Mouse (Mus musculus) embryonic facial prominence, embryonic 15.5 days (tissue): Measurements from ENCODE around the gene Sertad1. TPM values are rescaled to one million over a fixed set of nuclear protein-coding genes. Genes with fewer than 3 reads are reported as not detected.

Experiments
- ATAC-seq: fragments of 200-750 bp; cut with Nextera tagmentation; 2 replicates; pipeline ENCODE4 v1.8.0; 2017; ENCODE audit warnings: low read depth, moderate TSS enrichment; ENCODE audit not compliant: insufficient number of reproducible peaks, low FRiP score, low TSS enrichment
- H3K27ac ChIP-seq: fragments of 300-500 bp; sonication (generic); replicated peaks from 2 replicates; pipeline ENCODE4 v1.5.1; 2015; ENCODE audit warnings: mild to moderate bottlenecking, inconsistent platforms
- H3K27me3 ChIP-seq: fragments of 300-500 bp; sonication (generic); 2 replicates; pipeline ENCODE4 v1.6.1; 2015; ENCODE audit warnings: inconsistent platforms
- H3K36me3 ChIP-seq: fragments of 300-500 bp; sonication (generic); 2 replicates; pipeline ENCODE4 v1.6.1; 2015; ENCODE audit warnings: mild to moderate bottlenecking, inconsistent platforms
- H3K4me1 ChIP-seq: fragments of 300-500 bp; sonication (generic); 2 replicates; pipeline ENCODE4 v1.6.1; 2015; ENCODE audit warnings: inconsistent platforms
- H3K4me2 ChIP-seq: fragments of 300-500 bp; sonication (generic); replicated peaks from 2 replicates; pipeline ENCODE4 v1.6.1; 2015; ENCODE audit warnings: mild to moderate bottlenecking, inconsistent platforms
- H3K4me3 ChIP-seq: fragments of 300-500 bp; sonication (generic); replicated peaks from 2 replicates; pipeline ENCODE4 v1.5.1; 2015; ENCODE audit warnings: mild to moderate bottlenecking, inconsistent platforms
- H3K9ac ChIP-seq: fragments of 300-500 bp; sonication (generic); 2 replicates; pipeline ENCODE4 v1.6.1; 2015; ENCODE audit warnings: inconsistent platforms
- H3K9me3 ChIP-seq: fragments of 300-500 bp; sonication (generic); replicated peaks from 2 replicates; pipeline ENCODE4 v1.6.1; 2016; ENCODE audit warnings: inconsistent platforms
- WGBS: fragments of 180-500 bp; shearing (Covaris S2); methylation state at CpG from one replicate; pipeline ENCODE4 v1.1.7; 2015; 5-methylcytosine and 5-hydroxymethylcytosine counted together
- polyA plus RNA-seq: library from polyadenylated mRNA; unstranded; fragments of >200 nt; fragmentation: Nextera tagmentation; extraction: Ambion mirVana; gene quantifications from 2 replicates; pipeline ENCODE4 v1.2.1, GENCODE M21; 2015

The Sertad1 gene
- 41.7 and 51.6 TPM in 2 replicates for polyA plus RNA-seq

DNA sequence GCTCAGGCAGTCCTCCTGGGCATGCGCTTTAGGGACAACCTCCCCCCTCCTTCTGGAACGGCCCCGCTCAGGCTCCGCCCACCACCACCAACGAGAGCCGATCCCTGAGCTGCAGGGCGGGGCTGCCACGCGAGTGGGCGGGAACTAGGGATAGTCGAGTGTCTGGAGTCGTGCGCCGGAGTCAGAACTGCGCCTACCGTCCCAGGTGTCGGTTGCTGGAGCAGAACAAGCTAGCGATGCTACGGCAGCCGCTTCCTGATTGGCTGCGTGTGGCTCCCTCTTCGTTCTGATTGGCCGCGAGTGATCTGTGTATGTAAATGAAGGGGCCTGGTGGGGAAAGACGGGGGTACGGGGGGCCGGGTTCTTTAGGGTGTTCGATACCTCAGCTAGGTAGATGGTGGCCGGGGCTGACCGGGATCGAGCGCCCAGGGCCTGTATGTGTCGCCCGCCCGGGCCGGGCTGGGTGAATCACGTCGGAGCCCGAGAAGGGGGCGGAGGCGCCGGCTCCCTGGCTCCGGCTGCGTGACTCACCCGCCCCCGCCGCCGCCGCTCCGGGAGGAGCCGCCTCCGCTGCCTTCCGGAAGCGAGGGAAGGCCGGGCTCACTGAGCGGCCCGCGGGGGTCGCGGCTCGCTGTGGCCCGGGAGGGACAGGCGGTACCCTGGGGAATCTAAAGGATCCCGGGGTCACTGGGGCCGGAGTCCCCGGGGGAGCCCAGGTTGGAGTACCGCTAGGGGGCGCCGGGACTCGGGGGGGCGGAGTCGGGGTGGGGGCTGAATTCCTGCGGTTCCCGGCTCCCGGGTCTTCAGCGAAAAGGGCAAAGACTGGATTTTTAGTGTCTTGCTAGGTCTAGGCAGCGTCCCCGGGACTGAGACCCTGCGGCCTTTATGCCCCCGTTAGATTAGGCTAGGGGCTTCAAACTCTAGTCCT is at the start of gene Sertad1:
TSS of gene Sertad1 (plus strand) at position 141 of the 928 bp plus-strand sequence.
- under 1% methylated on average over 80 of the region's 80 CpGs for WGBS
- H3K27me3 ChIP-seq = no peaks in the 10 kb centered on the region
- ATAC-seq = peak; percentile 95
- peak within 1 kb of the TSS; percentile 80 for H3K4me3 ChIP-seq
- H3K9ac ChIP-seq = peak within 1 kb of the TSS; percentile 85
- H3K4me2 ChIP-seq = peak within 1 kb of the TSS; percentile 78
- H3K9me3 ChIP-seq = no peaks in the 10 kb centered on the region
- H3K36me3 ChIP-seq = peaks cover 10% of the 10 kb centered on the region; the same call in 1 of the 2 replicates
- H3K27ac ChIP-seq = peak within 1 kb of the TSS; percentile 98
- H3K4me1 ChIP-seq = peaks cover 48% of the 10 kb centered on the region

DNA sequence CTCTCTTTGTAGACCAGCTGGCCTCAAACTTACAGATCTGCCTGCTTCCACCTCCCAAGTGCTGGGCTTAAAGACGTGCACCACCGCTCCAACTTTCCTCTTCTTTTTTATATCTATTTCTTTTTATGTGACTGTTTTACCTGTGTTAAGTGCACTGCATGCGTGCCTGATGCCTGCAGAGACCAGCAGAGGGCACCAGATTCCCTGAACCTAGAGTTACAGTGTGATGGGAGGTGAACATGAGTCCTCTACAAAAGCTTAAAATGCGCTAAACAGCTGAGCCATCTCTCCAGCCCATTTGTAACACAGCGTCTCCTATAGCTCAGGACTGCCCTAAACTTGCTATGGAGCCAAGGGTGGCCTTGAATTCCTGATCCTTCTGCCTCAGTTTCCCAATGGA is 49.2 kb upstream of the Sertad1 start:
- peaks cover 13% of the 10 kb centered on the region for H3K27me3 ChIP-seq
- H3K9me3 ChIP-seq = no peaks in the 10 kb centered on the region
- no peak overlapping the region for H3K4me3 ChIP-seq
- WGBS = 55% methylated on average over 5 of the region's 5 CpGs
- H3K36me3 ChIP-seq = no peaks in the 10 kb centered on the region
- no peak for ATAC-seq
- H3K4me2 ChIP-seq = no peak overlapping the region
- H3K4me1 ChIP-seq = no peaks in the 10 kb centered on the region
- H3K27ac ChIP-seq = no peak overlapping the region
- H3K9ac ChIP-seq = no peak overlapping the region

DNA sequence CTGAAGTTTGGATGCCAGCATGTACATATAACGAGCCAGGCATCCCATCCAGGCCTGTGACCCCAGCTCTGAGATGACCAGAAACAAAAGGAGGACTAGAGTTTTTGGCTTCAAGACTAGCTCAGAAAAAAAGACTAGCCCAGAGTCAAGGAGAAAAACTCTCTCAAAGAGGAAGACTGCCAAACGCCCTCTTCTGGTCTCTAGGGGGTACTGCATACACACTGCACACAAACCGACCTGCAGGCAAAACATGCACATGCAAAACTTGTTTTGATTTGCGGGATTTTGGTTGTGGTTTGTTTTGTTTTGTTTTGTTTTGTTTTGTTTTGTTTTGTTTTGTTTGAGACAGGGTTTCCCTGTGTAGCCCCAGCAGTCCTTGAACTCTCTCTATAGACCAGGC is 46.7 kb upstream of the Sertad1 start:
- Histone ChIP-seq H3K4me1 (no peaks in the 10 kb centered on the region), H3K4me3 (no peak overlapping the region), H3K4me2 (no peak overlapping the region), H3K27ac (no peak overlapping the region), H3K36me3 (no peaks in the 10 kb centered on the region), H3K9me3 (no peaks in the 10 kb centered on the region), H3K9ac (no peak overlapping the region), H3K27me3 (0 out of 2 replicates have a peak, but pooled peaks cover 8% of the 10 kb centered on the region)
- ATAC-seq = no peak
- WGBS = 75% methylated on average over 4 of the region's 4 CpGs

DNA sequence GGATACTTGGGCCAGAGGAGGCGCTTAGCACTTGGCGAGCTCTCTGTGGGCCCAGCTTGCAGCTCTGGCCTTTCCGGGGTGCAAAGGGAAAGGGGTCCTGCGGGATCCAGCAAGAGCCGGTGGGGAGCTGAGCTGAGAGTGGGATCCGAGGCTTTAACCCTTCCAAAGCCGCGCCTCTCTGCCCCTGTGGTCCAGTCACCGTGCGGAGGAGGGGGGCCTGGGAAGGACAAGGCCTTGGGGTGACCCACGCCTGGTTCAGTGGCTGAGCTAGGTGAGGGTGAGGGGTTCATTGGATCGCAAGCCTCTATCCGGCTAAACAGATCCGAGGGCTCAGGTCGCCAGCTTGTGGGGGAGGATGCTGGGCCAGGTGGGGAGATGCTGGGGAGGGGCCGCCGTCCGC is 40.7 kb upstream of the Sertad1 start:
- Histone ChIP-seq H3K36me3 (no peaks in the 10 kb centered on the region), H3K9ac (peak overlapping the region; percentile 56), H3K27ac (no peak overlapping the region), H3K4me2 (peak overlapping the region; percentile 94), H3K4me1 (peaks cover 28% of the 10 kb centered on the region), H3K4me3 (peak overlapping the region; percentile 49), H3K27me3 (peaks cover 24% of the 10 kb centered on the region), H3K9me3 (no peaks in the 10 kb centered on the region)
- 4% methylated on average over 18 of the region's 18 CpGs for WGBS
- ATAC-seq = no peak

DNA sequence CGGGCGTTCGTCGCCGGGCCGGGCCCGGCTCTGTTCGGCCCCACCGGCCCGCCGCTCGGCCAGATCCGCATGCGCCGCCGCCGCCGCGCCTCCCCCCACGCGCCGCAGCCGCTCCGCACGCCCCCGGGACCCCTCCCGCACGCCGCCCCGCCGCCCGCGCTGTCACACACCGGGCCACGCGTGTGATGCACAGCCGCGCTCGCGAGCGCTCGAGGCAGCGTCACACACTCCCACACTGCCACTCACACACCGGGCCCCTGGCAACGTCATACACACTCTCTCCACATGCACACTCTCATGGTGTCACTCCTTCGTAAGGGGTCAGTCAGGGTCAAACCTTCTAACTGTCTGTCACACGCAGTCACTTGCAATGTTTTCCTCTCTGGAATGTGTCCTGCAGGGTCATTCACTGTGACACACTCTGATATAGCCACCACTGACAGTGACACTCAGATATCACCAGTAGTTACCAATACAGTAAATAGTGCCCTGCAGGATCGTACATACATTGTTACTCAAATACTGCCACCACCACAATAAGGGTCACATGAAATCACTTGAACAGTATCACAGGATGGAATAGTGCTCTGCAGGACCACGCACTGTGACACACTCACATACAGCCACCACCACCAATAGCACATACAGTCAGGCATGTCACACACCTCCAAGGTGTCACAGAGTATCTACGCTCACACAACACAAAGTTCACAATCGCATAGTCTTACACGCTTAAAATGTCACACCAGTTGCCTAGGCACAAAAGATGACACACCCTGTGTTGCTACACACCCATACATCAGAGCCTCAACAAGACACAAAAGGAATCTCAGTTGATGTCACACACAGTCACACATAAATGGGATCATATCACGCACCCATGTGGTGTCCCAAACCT is 39.9 kb upstream of the Sertad1 start:
- H3K9ac ChIP-seq = peak overlapping the region; percentile 56
- WGBS = 8% methylated on average over 50 of the region's 53 CpGs
- ATAC-seq = no peak

DNA sequence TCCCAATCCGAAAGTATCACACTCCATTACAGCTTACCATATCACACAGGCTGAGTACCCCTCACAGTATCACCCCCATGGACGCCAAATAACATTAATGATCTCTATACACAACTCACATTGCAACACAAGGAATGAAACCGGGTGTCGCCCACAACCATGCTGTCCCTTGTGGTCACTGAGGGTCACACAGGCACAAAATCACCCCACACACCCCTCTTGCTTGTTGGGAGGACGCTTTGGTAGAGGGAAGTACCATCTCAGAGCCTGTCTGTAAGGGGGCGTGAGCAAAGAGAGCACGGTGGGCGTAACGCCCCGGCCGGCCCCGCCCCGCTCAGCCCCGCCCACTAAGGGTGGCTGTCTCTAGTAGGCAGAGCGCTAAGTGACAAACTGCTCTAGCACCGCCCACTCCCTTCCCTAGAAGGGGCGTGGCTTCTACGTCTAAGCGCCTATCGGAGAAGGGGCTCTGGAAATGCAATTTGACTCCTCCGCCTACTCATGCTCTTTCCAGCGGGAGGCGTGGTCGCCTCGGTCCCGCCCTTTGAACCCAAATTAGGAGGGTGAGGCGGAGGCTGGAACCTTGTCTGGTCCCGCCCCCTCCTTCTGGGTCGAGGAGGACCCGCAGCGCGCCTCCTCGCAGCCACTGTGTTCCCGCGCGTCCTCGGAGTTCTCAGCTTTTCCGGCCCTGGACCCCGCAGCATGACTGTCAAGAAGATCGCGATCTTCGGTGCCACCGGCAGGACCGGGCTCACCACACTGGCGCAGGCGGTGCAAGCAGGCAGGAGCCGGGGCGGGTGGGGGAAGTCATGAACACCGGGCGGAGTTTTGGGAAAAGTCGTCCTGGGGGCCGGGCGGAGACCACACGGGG is 39.1 kb upstream of the Sertad1 start, which contains the start of the genes Sptbn4 and Blvrb:
TSS of gene Sptbn4 (minus strand) at position 268 of the 868 bp plus-strand sequence.
TSS of gene Blvrb (plus strand) at position 560 of the 868 bp plus-strand sequence.
- peak within 1 kb of the TSS; percentile 94 for H3K4me2 ChIP-seq
- peak within 1 kb of the TSS; percentile 61 for H3K4me3 ChIP-seq
- peaks cover 28% of the 10 kb centered on the region for H3K4me1 ChIP-seq
- H3K36me3 ChIP-seq = no peaks in the 10 kb centered on the region
- no peaks in the 10 kb centered on the region for H3K9me3 ChIP-seq
- 0 out of 2 replicates have a peak within 1 kb of the TSS, but pooled peaks have one; percentile 34 for H3K27ac ChIP-seq
- peak; percentile 94 for ATAC-seq
- H3K9ac ChIP-seq = peak within 1 kb of the TSS; percentile 63
- 1% methylated on average over 54 of the region's 54 CpGs for WGBS
- H3K27me3 ChIP-seq = peaks cover 24% of the 10 kb centered on the region

More for the DNA sequence above, 39.9 kb upstream of the Sertad1 start:
- Histone ChIP-seq H3K4me1 (peaks cover 28% of the 10 kb centered on the region), H3K27ac (no peak overlapping the region), H3K9me3 (no peaks in the 10 kb centered on the region), H3K27me3 (peaks cover 24% of the 10 kb centered on the region), H3K36me3 (no peaks in the 10 kb centered on the region), H3K4me2 (peak overlapping the region; percentile 94), H3K4me3 (peak overlapping the region; percentile 61)

DNA sequence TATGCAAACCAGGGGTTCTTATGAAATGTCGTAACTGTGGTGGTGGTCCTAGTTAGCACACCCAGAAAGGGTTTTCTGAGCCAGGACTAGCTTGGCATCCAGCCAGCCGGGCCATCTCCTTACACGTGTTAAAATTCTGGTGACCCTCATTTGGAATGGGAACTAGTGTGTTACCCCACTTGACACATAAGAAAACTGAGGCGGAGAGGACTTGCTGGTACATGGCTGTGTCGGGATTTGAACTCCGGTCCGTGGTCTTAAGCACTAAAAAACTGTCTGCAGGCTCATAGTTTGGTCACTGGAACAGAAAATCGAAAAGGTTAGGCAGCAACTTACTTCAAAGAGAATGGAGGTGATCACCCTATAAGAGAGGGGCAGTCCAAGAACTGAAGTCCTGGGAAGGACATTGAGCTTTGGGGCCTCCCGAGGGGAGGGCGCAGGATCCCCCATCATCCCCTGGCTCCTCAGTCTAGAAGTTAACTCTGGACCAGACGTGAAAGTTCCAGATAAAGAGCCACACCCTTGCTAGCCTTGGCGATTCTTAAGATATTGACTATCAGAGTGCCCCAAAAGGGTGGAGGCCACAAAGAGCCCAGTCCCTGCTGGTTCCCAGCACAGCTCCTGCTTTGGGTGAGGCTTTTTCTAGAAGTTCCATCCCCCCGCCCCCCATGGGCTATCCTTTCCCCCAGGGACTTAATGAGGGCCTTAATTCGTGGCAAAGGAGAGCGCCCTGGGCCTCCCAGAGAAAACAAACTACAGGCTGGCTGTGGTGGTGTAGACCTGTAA is 38.1 kb upstream of the Sertad1 start:
- H3K4me3 ChIP-seq = peak overlapping the region; percentile 61
- H3K27me3 ChIP-seq = peaks cover 24% of the 10 kb centered on the region
- H3K27ac ChIP-seq = no peak overlapping the region
- H3K36me3 ChIP-seq = no peaks in the 10 kb centered on the region
- H3K4me1 ChIP-seq = peaks cover 28% of the 10 kb centered on the region
- H3K9me3 ChIP-seq = no peaks in the 10 kb centered on the region
- ATAC-seq = no peak
- H3K9ac ChIP-seq = peak overlapping the region; percentile 63; the same call in 1 of the 2 replicates
- WGBS = 53% methylated on average over 15 of the region's 15 CpGs
- H3K4me2 ChIP-seq = peak overlapping the region; percentile 92

DNA sequence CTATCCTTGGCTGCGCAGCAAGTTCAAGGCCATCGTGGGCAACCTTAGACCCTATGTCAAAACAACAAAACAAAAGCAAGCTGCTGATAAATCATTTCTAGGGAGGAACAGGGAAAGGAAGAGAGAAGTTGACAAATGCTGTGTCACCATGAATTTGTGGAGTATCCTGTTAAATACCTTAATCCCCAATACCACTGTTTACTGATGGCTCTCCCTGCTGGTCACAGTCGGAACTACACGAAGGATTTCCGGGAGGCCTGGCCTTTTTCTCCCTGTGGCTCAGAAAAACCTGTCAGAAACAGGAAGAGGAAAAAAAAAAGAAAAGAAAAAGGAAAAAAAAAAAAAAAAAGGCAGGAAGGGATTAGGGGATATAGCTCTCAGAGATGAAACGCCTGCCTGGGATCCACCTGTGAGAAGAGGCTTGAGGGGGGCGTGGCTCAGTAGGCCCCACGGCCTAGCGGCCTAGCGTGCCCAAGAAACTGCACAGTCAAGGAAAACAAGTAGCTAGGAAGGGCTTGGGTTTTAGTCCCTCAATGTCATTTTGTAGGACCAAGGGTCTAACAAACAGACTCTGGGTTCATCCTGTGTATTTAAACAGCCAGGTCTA is 37.4 kb upstream of the Sertad1 start:
- Histone ChIP-seq H3K9me3 (no peaks in the 10 kb centered on the region), H3K4me1 (peaks cover 28% of the 10 kb centered on the region), H3K27me3 (peaks cover 22% of the 10 kb centered on the region), H3K27ac (no peak overlapping the region), H3K4me2 (no peak overlapping the region), H3K9ac (no peak overlapping the region), H3K36me3 (no peaks in the 10 kb centered on the region), H3K4me3 (no peak overlapping the region)
- no peak for ATAC-seq
- 61% methylated on average over 10 of the region's 10 CpGs for WGBS

DNA sequence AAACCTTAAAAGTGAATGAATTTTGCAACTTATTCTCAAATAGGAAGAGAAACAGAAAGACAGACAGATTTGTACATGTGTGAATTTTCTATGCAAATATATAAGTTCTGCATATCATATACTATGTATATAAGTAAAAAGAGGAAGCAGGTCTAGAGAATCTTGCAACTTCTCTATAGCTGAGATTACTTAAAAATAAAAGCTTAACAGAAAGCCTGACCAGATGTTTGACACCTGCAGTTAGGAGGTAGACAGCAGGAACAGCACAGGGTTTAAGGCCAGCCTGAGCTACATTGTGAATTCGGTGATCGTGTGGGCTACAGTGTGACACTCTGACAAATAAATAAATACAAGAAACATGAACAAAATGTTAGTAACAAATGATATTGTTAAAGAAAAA is 35.4 kb upstream of the Sertad1 start:
- 96% methylated on average over 2 of the region's 2 CpGs for WGBS
- Histone ChIP-seq H3K4me3 (no peak overlapping the region), H3K27me3 (peaks cover 4% of the 10 kb centered on the region), H3K9ac (no peak overlapping the region), H3K4me2 (no peak overlapping the region), H3K4me1 (peaks cover 20% of the 10 kb centered on the region), H3K27ac (no peak overlapping the region), H3K36me3 (no peaks in the 10 kb centered on the region), H3K9me3 (no peaks in the 10 kb centered on the region)
- ATAC-seq = no peak
